Mouse (Mus musculus): ENCODE measurements around the gene Gm49337. TPM values are rescaled to one million over a fixed set of nuclear protein-coding genes. Genes with fewer than 3 reads are reported as not detected.

The Gm49337 gene
- polyA plus RNA-seq, 1 experiment from 2014 or later, result not detected

GRCm38 (mm10) chr4:116141736-116142135 lies 31.4 kb upstream of the Gm49337 start:
- Histone ChIP-seq H3K4me3 (ENCODE audit: low read depth, low read length) (no peak overlapping the region), H3K9me3 (ENCODE audit: control insufficient read depth, low read length) (no peaks in the 10 kb centered on the region), H3K36me3 (ENCODE audit: control insufficient read depth, insufficient read depth, low read length) (no peaks in the 10 kb centered on the region), H3K9ac (ENCODE audit: low read length) (no peak overlapping the region), H3K27me3 (ENCODE audit: control insufficient read depth, insufficient read depth, low read length) (peaks cover 6% of the 10 kb centered on the region), H3K27ac (ENCODE audit: low read depth, low read length) (no peak overlapping the region), H3K4me2 (no peak overlapping the region), H3K4me1 (ENCODE audit: control insufficient read depth, insufficient read depth, low read length) (peaks cover 2% of the 10 kb centered on the region; the same call in 1 of the 2 replicates)
- WGBS, result 73% methylated on average over 1 of the region's 1 CpGs
- ATAC-seq (ENCODE audit: low FRiP score), result no peak
- DNase-seq (ENCODE audit: low spot score, missing footprints), result peak; percentile 67

GRCm38 (mm10) chr4:116142269-116142668 lies 30.9 kb upstream of the Gm49337 start:
- H3K4me1 ChIP-seq (ENCODE audit: control insufficient read depth, insufficient read depth, low read length), result no peaks in the 10 kb centered on the region
- H3K4me2 ChIP-seq, result no peak overlapping the region

GRCm38 (mm10) chr4:116143317-116143811 lies 29.8 kb upstream of the Gm49337 start:
- H3K36me3 ChIP-seq (ENCODE audit: control insufficient read depth, insufficient read depth, low read length), result no peaks in the 10 kb centered on the region
- H3K4me3 ChIP-seq (ENCODE audit: low read depth, low read length), result peak overlapping the region; percentile 56
- no peak overlapping the region for H3K27ac ChIP-seq (ENCODE audit: low read depth, low read length)
- DNase-seq (ENCODE audit: low spot score, missing footprints) (peak; percentile 83), ATAC-seq (ENCODE audit: low FRiP score) (0 out of 2 replicates have a peak, but pooled peaks have one; percentile 15)
- H3K4me2 ChIP-seq, result peak overlapping the region; percentile 79; the same call in 1 of the 2 replicates
- H3K27me3 ChIP-seq (ENCODE audit: control insufficient read depth, insufficient read depth, low read length), result peaks cover 6% of the 10 kb centered on the region
- H3K4me1 ChIP-seq (ENCODE audit: control insufficient read depth, insufficient read depth, low read length), result no peaks in the 10 kb centered on the region
- no peak overlapping the region; the same call in 1 of the 2 replicates for H3K9ac ChIP-seq (ENCODE audit: low read length)
- no peaks in the 10 kb centered on the region for H3K9me3 ChIP-seq (ENCODE audit: control insufficient read depth, low read length)
- 15% methylated on average over 7 of the region's 7 CpGs for WGBS

More at GRCm38 (mm10) chr4:116142269-116142668, 30.9 kb upstream of the Gm49337 start:
- Histone ChIP-seq H3K4me3 (ENCODE audit: low read depth, low read length) (no peak overlapping the region), H3K27ac (ENCODE audit: low read depth, low read length) (no peak overlapping the region), H3K9ac (ENCODE audit: low read length) (no peak overlapping the region), H3K9me3 (ENCODE audit: control insufficient read depth, low read length) (no peaks in the 10 kb centered on the region), H3K27me3 (ENCODE audit: control insufficient read depth, insufficient read depth, low read length) (peaks cover 6% of the 10 kb centered on the region), H3K36me3 (ENCODE audit: control insufficient read depth, insufficient read depth, low read length) (no peaks in the 10 kb centered on the region)
- no peak for DNase-seq (ENCODE audit: low spot score, missing footprints)
- 76% methylated on average over 7 of the region's 7 CpGs for WGBS
- ATAC-seq (ENCODE audit: low FRiP score), result no peak

- Histone ChIP-seq H3K9me3 (ENCODE audit: control insufficient read depth, low read length) (no peaks in the 10 kb centered on the region), H3K4me1 (ENCODE audit: control insufficient read depth, insufficient read depth, low read length) (no peaks in the 10 kb centered on the region), H3K36me3 (ENCODE audit: control insufficient read depth, insufficient read depth, low read length) (no peaks in the 10 kb centered on the region), H3K27me3 (ENCODE audit: control insufficient read depth, insufficient read depth, low read length) (peaks cover 6% of the 10 kb centered on the region), H3K27ac (ENCODE audit: low read depth, low read length) (no peak overlapping the region), H3K9ac (ENCODE audit: low read length) (peak overlapping the region; percentile 66), H3K4me2 (peak overlapping the region; percentile 79), H3K4me3 (ENCODE audit: low read depth, low read length) (peak overlapping the region; percentile 56)
- peak; percentile 78 for ATAC-seq (ENCODE audit: low FRiP score)
- under 1% methylated on average over 41 of the region's 47 CpGs for WGBS
- DNase-seq (ENCODE audit: low spot score, missing footprints), result peak; percentile 95
Observed at GRCm38 (mm10) chr4:116143891-116144717, 29.1 kb upstream of the Gm49337 start.

- 22% methylated on average over 6 of the region's 6 CpGs for whole genome bisulfite sequencing
Observed at GRCm38 (mm10) chr4:116149812-116150155, 23.4 kb upstream of the Gm49337 start.

GRCm38 (mm10) chr4:116150156-116150861 lies 22.9 kb upstream of the Gm49337 start:
- Histone ChIP-seq H3K4me3 (ENCODE audit: low read depth, low read length) (peak overlapping the region; percentile 74), H3K9ac (ENCODE audit: low read length) (peak overlapping the region; percentile 94), H3K27me3 (ENCODE audit: control insufficient read depth, insufficient read depth, low read length) (no peaks in the 10 kb centered on the region), H3K4me1 (ENCODE audit: control insufficient read depth, insufficient read depth, low read length) (peaks cover 7% of the 10 kb centered on the region), H3K4me2 (peak overlapping the region; percentile 74), H3K27ac (ENCODE audit: low read depth, low read length) (peak overlapping the region; percentile 67), H3K9me3 (ENCODE audit: control insufficient read depth, low read length) (no peaks in the 10 kb centered on the region), H3K36me3 (ENCODE audit: control insufficient read depth, insufficient read depth, low read length) (peaks cover 19% of the 10 kb centered on the region)
- under 1% methylated on average over 70 of the region's 73 CpGs for WGBS
- peak; percentile 97 for DNase-seq (ENCODE audit: low spot score, missing footprints)
- ATAC-seq (ENCODE audit: low FRiP score), result peak; percentile 93

More at GRCm38 (mm10) chr4:116149812-116150155, 23.4 kb upstream of the Gm49337 start:
- ATAC-seq (ENCODE audit: low FRiP score) (peak; percentile 18; the same call in 1 of the 2 replicates), DNase-seq (ENCODE audit: low spot score, missing footprints) (no peak)
- H3K4me2 ChIP-seq, result peak overlapping the region; percentile 74
- H3K27me3 ChIP-seq (ENCODE audit: control insufficient read depth, insufficient read depth, low read length), result no peaks in the 10 kb centered on the region
- peak overlapping the region; percentile 74 for H3K4me3 ChIP-seq (ENCODE audit: low read depth, low read length)
- H3K9ac ChIP-seq (ENCODE audit: low read length), result peak overlapping the region; percentile 94
- H3K36me3 ChIP-seq (ENCODE audit: control insufficient read depth, insufficient read depth, low read length), result peaks cover 14% of the 10 kb centered on the region
- H3K9me3 ChIP-seq (ENCODE audit: control insufficient read depth, low read length), result no peaks in the 10 kb centered on the region
- H3K27ac ChIP-seq (ENCODE audit: low read depth, low read length), result peak overlapping the region; percentile 67
- peaks cover 7% of the 10 kb centered on the region for H3K4me1 ChIP-seq (ENCODE audit: control insufficient read depth, insufficient read depth, low read length)

- 0 out of 2 replicates have a peak overlapping the region, but pooled peaks have one; percentile 51 for H3K27ac ChIP-seq (ENCODE audit: low read depth, low read length)
- DNase-seq (ENCODE audit: low spot score, missing footprints) (no peak), ATAC-seq (ENCODE audit: low FRiP score) (peak; percentile 41)
- no peaks in the 10 kb centered on the region for H3K9me3 ChIP-seq (ENCODE audit: control insufficient read depth, low read length)
- H3K4me2 ChIP-seq, result peak overlapping the region; percentile 74
- H3K36me3 ChIP-seq (ENCODE audit: control insufficient read depth, insufficient read depth, low read length), result peaks cover 25% of the 10 kb centered on the region
- WGBS, result 16% methylated on average over 4 of the region's 4 CpGs
- H3K9ac ChIP-seq (ENCODE audit: low read length), result peak overlapping the region; percentile 94
- H3K27me3 ChIP-seq (ENCODE audit: control insufficient read depth, insufficient read depth, low read length), result no peaks in the 10 kb centered on the region
- peak overlapping the region; percentile 74 for H3K4me3 ChIP-seq (ENCODE audit: low read depth, low read length)
- H3K4me1 ChIP-seq (ENCODE audit: control insufficient read depth, insufficient read depth, low read length), result peaks cover 7% of the 10 kb centered on the region
Observed at GRCm38 (mm10) chr4:116150862-116151221, 22.3 kb upstream of the Gm49337 start.

- H3K27me3 ChIP-seq (ENCODE audit: control insufficient read depth, insufficient read depth, low read length), result no peaks in the 10 kb centered on the region
- H3K4me3 ChIP-seq (ENCODE audit: low read depth, low read length), result peak within 1 kb of the TSS; percentile 74
- H3K9me3 ChIP-seq (ENCODE audit: control insufficient read depth, low read length), result no peaks in the 10 kb centered on the region
- ATAC-seq (ENCODE audit: low FRiP score) (no peak), DNase-seq (ENCODE audit: low spot score, missing footprints) (no peak)
- WGBS, result 78% methylated on average over 6 of the region's 6 CpGs
- H3K27ac ChIP-seq (ENCODE audit: low read depth, low read length), result peak within 1 kb of the TSS; percentile 67
- H3K36me3 ChIP-seq (ENCODE audit: control insufficient read depth, insufficient read depth, low read length), result peaks cover 29% of the 10 kb centered on the region
- H3K4me1 ChIP-seq (ENCODE audit: control insufficient read depth, insufficient read depth, low read length), result peaks cover 7% of the 10 kb centered on the region
- H3K9ac ChIP-seq (ENCODE audit: low read length), result peak within 1 kb of the TSS; percentile 94
- H3K4me2 ChIP-seq, result peak within 1 kb of the TSS; percentile 74
Observed at GRCm38 (mm10) chr4:116151238-116151637, 21.9 kb upstream of the Gm49337 start, which contains the start of gene Lurap1. TSS of gene Lurap1 (minus strand) at chr4:116151338.
